Mouse (Mus musculus) forebrain, embryonic 14.5 days (tissue): ENCODE results near the gene Prrx1. TPM values are rescaled to one million over a fixed set of nuclear protein-coding genes. Genes with fewer than 3 reads are reported as not detected.
A peak's percentile ranks its signal among the peaks of the same experiment; 100 is the strongest.

ENCODE experiments used
- ATAC-seq: fragments of 200-750 bp; cut with Nextera tagmentation; 2 replicates; pipeline ENCODE4 v1.8.0; 2017; ENCODE audit warnings: mild to moderate bottlenecking, moderate library complexity
- DNase-seq: peaks from one replicate; pipeline ENCODE4 v3.0.0-alpha.2; 2015; ENCODE audit warnings: low spot score
- H3K27ac ChIP-seq: fragments of 300-500 bp; sonication (generic); 2 replicates; pipeline ENCODE4 v1.5.1; 2014; ENCODE audit warnings: low read depth, mild to moderate bottlenecking, control low read depth, low read length, moderate library complexity
- H3K27me3 ChIP-seq: fragments of 300-500 bp; sonication (generic); replicated peaks from 2 replicates; pipeline ENCODE4 v1.6.1; 2014; ENCODE audit warnings: low read length, control low read depth, mixed read lengths; ENCODE audit not compliant: control insufficient read depth, insufficient read depth
- H3K36me3 ChIP-seq: fragments of 300-500 bp; sonication (generic); 2 replicates; pipeline ENCODE4 v1.6.1; 2014; ENCODE audit warnings: low read length, control low read depth; ENCODE audit not compliant: control insufficient read depth, insufficient read depth
- H3K4me1 ChIP-seq: fragments of 300-500 bp; sonication (generic); 2 replicates; pipeline ENCODE4 v1.6.1; 2014; ENCODE audit warnings: antibody characterized with exemption, low read length, control low read depth; ENCODE audit not compliant: control insufficient read depth, insufficient read depth
- H3K4me2 ChIP-seq: fragments of 300-500 bp; sonication (generic); 2 replicates; pipeline ENCODE4 v1.6.1; 2014; ENCODE audit warnings: mild to moderate bottlenecking, control low read depth, low read length
- H3K4me3 ChIP-seq: fragments of 300-500 bp; sonication (generic); 2 replicates; pipeline ENCODE4 v1.5.1; 2014; ENCODE audit warnings: low read depth, low read length, control low read depth
- H3K9ac ChIP-seq: fragments of 300-500 bp; sonication (generic); 2 replicates; pipeline ENCODE4 v1.6.1; 2014; ENCODE audit warnings: mild to moderate bottlenecking, low read length, control low read depth, moderate library complexity
- H3K9me3 ChIP-seq: fragments of 300-500 bp; sonication (generic); replicated peaks from 2 replicates; pipeline ENCODE4 v1.6.1; 2016; ENCODE audit warnings: low read length, control low read depth, mixed read lengths; ENCODE audit not compliant: control insufficient read depth
- WGBS: fragments of 180-500 bp; shearing (Covaris S2); extraction: QIAGEN DNeasy Blood & Tissue Kit; methylation state at CpG from one replicate; pipeline ENCODE4 v1.1.7; 2014; 5-methylcytosine and 5-hydroxymethylcytosine counted together
- polyA plus RNA-seq: library from polyadenylated mRNA; unstranded; fragments of >200 nt; fragmentation: Nextera tagmentation; extraction: Ambion mirVana; gene quantifications from 2 replicates; pipeline ENCODE4 v1.2.1, GENCODE M21; 2014

Gene Prrx1
- polyA plus RNA-seq, 1 experiment from 2014 or later = 4.7 TPM

- Histone ChIP-seq H3K36me3 (no peaks in the 10 kb centered on the region), H3K27me3 (0 out of 2 replicates have a peak, but pooled peaks cover 29% of the 10 kb centered on the region), H3K4me2 (no peak overlapping the region), H3K27ac (no peak overlapping the region), H3K4me1 (peaks cover 18% of the 10 kb centered on the region), H3K4me3 (no peak overlapping the region), H3K9ac (no peak overlapping the region), H3K9me3 (no peaks in the 10 kb centered on the region)
- no peak for ATAC-seq
- no peak for DNase-seq
- 27% methylated on average over 11 of the region's 11 CpGs for WGBS
Measured at GRCm38 (mm10) chr1:163307706-163308105, 5.8 kb downstream of the Prrx1 start.

DNA sequence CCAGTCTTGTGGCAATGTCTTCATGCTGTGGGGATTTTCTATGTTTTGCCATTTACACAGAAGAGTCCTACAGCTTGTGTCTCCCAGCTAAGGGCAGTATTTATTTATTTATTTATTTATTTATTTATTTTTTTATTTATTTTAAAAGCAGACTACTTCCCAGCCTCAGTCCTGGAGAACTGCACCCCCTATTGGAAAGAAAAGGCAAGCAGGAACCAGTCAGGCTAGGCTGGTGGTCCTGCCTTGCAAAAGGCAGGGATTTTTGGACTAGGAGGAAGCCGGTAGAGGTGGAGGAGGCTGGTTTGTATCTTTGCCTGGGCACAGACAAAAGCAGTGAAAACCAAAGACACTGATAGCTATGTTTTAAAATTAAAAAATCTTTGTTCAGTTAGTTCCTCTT lies 7.6 kb downstream of the Prrx1 start:
- Histone ChIP-seq H3K9me3 (no peaks in the 10 kb centered on the region), H3K27ac (no peak overlapping the region), H3K27me3 (0 out of 2 replicates have a peak, but pooled peaks cover 22% of the 10 kb centered on the region), H3K4me1 (peaks cover 9% of the 10 kb centered on the region; the same call in 1 of the 2 replicates), H3K4me2 (no peak overlapping the region), H3K36me3 (no peaks in the 10 kb centered on the region), H3K4me3 (no peak overlapping the region), H3K9ac (no peak overlapping the region)
- ATAC-seq (no peak), DNase-seq (no peak)
- WGBS = 32% methylated on average over 1 of the region's 1 CpGs

DNA sequence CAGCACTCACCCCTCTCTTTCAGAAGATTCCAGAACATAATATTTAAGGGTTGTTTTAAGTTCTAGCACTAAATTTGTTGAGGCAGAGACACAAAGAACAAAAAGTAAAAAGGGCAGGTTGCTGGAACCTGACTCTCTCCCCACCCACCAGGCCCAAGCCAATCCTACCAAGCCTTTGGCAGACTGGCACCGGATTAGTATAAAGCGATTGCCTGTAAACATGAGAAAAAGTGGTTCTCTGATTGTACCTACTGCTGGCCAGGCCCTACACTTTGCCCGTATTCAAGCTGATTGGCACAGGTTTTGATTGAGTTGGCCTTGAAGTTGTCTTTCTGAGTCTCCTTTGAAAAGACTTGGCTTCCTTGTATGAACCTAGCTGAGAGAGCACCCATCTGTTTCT lies 8.7 kb downstream of the Prrx1 start:
- H3K4me2 ChIP-seq = no peak overlapping the region
- H3K4me3 ChIP-seq = no peak overlapping the region
- H3K9ac ChIP-seq = no peak overlapping the region
- H3K9me3 ChIP-seq = no peaks in the 10 kb centered on the region
- DNase-seq = peak; percentile 23
- no peak overlapping the region for H3K27ac ChIP-seq
- no peaks in the 10 kb centered on the region for H3K36me3 ChIP-seq
- 82% methylated on average over 3 of the region's 3 CpGs for WGBS
- H3K27me3 ChIP-seq = 0 out of 2 replicates have a peak, but pooled peaks cover 14% of the 10 kb centered on the region
- H3K4me1 ChIP-seq = peaks cover 9% of the 10 kb centered on the region; the same call in 1 of the 2 replicates
- no peak for ATAC-seq

DNA sequence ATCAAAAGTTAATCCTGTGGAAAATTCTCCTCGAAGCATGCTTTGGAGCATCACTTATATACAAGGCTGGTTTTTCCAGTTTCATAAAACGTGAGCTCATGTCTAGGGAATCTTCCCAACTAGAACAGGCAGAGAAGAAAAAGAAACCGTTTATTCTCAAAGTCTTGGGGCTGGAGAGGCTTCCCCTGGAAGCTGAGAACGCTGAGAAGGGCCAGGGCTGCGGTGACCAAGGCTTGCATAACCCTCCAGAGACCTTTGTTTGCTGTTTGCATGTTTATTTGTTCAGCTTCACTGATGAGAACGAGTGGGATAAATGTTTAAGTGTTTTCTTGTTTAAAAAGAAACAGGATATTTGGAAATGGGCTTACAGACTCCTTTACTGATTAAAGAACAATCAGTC lies 11.2 kb downstream of the Prrx1 start:
- Histone ChIP-seq H3K27me3 (no peaks in the 10 kb centered on the region), H3K4me2 (no peak overlapping the region), H3K9ac (no peak overlapping the region), H3K4me3 (no peak overlapping the region), H3K27ac (no peak overlapping the region), H3K9me3 (no peaks in the 10 kb centered on the region), H3K36me3 (no peaks in the 10 kb centered on the region), H3K4me1 (no peaks in the 10 kb centered on the region)
- DNase-seq = no peak
- ATAC-seq = no peak
- 48% methylated on average over 6 of the region's 6 CpGs for WGBS

GRCm38 (mm10) chr1:163293152-163293551 lies 20.4 kb downstream of the Prrx1 start:
- Histone ChIP-seq H3K9me3 (no peaks in the 10 kb centered on the region), H3K4me2 (no peak overlapping the region)
- DNase-seq = no peak

GRCm38 (mm10) chr1:163291925-163292324 lies 21.6 kb downstream of the Prrx1 start:
- 51% methylated on average over 2 of the region's 2 CpGs for WGBS
- Histone ChIP-seq H3K9me3 (no peaks in the 10 kb centered on the region), H3K36me3 (no peaks in the 10 kb centered on the region), H3K9ac (no peak overlapping the region), H3K4me1 (no peaks in the 10 kb centered on the region), H3K27me3 (no peaks in the 10 kb centered on the region), H3K4me2 (no peak overlapping the region), H3K4me3 (no peak overlapping the region), H3K27ac (no peak overlapping the region)
- ATAC-seq (no peak), DNase-seq (no peak)

More at GRCm38 (mm10) chr1:163293152-163293551, 20.4 kb downstream of the Prrx1 start:
- no peaks in the 10 kb centered on the region for H3K4me1 ChIP-seq
- no peaks in the 10 kb centered on the region for H3K27me3 ChIP-seq
- no peak overlapping the region for H3K9ac ChIP-seq
- no peak for ATAC-seq
- H3K36me3 ChIP-seq = no peaks in the 10 kb centered on the region
- no peak overlapping the region for H3K4me3 ChIP-seq
- WGBS = 89% methylated on average over 4 of the region's 4 CpGs
- no peak overlapping the region for H3K27ac ChIP-seq

DNA sequence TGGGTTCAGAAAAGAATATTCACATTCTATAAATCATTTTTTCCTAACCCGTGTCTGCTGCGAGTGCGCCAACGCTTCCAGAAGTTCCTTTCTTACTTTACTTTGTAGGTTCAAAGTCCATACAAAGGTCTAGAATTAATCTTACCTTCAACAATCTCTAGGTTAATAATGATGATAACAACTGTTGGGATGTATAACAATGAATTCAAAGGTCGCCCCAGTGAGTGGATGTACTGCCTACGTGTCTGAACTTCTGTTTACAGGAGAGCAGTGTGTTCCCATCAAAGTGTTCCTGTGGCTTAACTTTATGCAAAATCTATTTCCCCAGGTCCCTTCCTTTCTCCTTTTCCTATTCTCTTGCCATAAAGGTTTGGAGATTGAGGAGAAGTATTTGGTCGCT lies 24.4 kb downstream of the Prrx1 start:
- Histone ChIP-seq H3K27ac (no peak overlapping the region), H3K27me3 (no peaks in the 10 kb centered on the region), H3K4me1 (no peaks in the 10 kb centered on the region), H3K9me3 (no peaks in the 10 kb centered on the region), H3K4me3 (no peak overlapping the region), H3K36me3 (no peaks in the 10 kb centered on the region), H3K9ac (no peak overlapping the region), H3K4me2 (no peak overlapping the region)
- DNase-seq (no peak), ATAC-seq (no peak)
- WGBS = 90% methylated on average over 7 of the region's 7 CpGs

DNA sequence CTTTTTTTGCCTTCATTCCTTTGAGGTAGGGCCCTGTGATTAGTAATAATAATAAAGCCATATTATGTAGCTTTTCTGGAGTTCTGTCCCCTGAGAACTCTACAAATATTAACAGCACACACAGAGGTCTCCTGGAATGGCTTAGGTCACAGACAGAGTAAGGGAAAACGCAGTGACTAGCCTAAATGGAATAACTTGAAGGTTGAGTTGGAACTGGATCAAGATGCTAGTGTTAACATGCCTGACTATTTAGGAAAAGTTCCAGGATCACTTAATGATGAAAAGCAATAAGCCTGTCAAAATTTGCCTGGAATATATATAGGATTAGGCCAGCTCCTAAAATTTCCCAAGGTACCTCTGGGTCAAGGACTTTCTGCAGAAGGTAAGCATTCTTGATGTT lies 28.0 kb downstream of the Prrx1 start:
- no peak overlapping the region for H3K9ac ChIP-seq
- DNase-seq = no peak
- no peak overlapping the region for H3K4me2 ChIP-seq
- WGBS = 63% methylated on average over 1 of the region's 1 CpGs
- no peak overlapping the region for H3K4me3 ChIP-seq
- H3K27me3 ChIP-seq = no peaks in the 10 kb centered on the region
- H3K36me3 ChIP-seq = no peaks in the 10 kb centered on the region
- no peaks in the 10 kb centered on the region for H3K9me3 ChIP-seq
- no peak for ATAC-seq
- no peak overlapping the region for H3K27ac ChIP-seq
- peaks cover 19% of the 10 kb centered on the region for H3K4me1 ChIP-seq

DNA sequence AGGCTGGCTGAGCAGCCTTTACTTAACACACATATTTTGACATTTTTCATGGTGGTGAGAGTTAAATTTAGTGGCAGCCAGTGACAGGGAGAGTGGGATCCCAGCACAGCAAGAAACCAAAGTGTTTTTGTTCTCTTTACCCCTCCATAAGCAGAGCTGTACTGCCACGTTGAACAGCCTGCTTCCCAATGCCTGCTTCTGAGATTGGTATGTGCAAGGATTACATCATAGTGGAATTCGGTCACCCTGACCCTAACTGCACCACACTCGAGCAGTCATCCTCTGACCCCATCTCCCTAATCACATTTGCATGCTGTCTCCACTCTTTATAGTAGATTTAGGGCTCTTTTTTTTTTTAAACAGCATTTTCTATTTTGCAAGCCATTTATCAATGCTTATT lies 28.4 kb downstream of the Prrx1 start:
- ATAC-seq (no peak), DNase-seq (no peak)
- H3K9ac ChIP-seq = no peak overlapping the region
- no peaks in the 10 kb centered on the region for H3K27me3 ChIP-seq
- H3K27ac ChIP-seq = no peak overlapping the region
- H3K9me3 ChIP-seq = no peaks in the 10 kb centered on the region
- no peak overlapping the region for H3K4me2 ChIP-seq
- no peaks in the 10 kb centered on the region for H3K36me3 ChIP-seq
- H3K4me3 ChIP-seq = no peak overlapping the region
- 30% methylated on average over 3 of the region's 3 CpGs for WGBS
- H3K4me1 ChIP-seq = peaks cover 21% of the 10 kb centered on the region
